Mouse (Mus musculus) ZHBTc4 (cell line): ENCODE results near the gene Ntrk3.
A peak's percentile ranks its signal among the peaks of the same experiment; 100 is the strongest.

Experiments used
- DNase-seq: peaks from one replicate; pipeline ENCODE4 v3.0.0-alpha.2; 2011; ENCODE audit warnings: low read depth, low spot score

The Ntrk3 gene

GRCm38 (mm10) chr7:78643667-78644066, 94.1 kb downstream of the Ntrk3 start:
- DNase-seq, result peak; percentile 50

- DNase-seq, result no peak
These were observed 114.1 kb downstream of the Ntrk3 start for GRCm38 (mm10) chr7:78623686-78624085.

- DNase-seq, result no peak
These were observed 116.7 kb downstream of the Ntrk3 start for GRCm38 (mm10) chr7:78621115-78621514.

DNA sequence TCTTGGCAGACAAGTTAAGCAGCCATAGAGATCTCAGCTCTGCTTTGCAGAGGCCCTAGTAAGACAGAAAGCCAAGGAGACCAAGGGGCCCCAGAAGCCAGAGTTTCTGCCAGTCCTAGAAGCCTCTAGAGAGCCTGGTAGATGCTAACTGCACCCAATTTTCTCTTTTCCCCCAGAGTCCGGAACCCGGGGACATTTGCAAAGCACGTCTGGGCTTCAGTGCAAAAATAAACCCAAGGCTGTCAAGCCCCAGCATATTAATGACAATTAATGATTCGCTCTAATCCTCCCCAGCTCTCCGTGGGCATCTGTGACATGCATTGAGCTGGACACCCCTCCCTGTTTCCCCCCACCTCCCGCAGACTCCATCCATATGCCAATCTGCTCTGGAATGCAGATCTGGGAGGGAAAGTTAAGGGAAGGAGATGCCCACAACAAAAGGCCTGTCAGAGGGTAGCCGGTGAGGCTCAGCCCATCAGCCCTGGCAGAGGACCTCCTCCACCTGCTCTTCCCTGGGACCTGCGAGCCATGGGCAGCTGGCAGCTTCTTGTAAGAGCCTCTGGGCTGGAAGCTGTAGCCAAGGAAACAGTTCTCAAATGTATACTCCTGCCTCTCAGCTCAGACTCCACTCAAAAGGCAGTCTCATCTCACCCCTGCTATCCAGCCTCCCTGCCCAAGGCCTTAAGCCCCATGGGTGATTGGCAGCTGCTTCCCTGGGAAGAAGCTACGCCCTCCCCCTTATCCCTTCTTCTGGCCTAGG, 117.8 kb downstream of the Ntrk3 start:
- no peak for DNase-seq

- no peak for DNase-seq
These were observed 132.2 kb downstream of the Ntrk3 start for GRCm38 (mm10) chr7:78605538-78606130.

DNA sequence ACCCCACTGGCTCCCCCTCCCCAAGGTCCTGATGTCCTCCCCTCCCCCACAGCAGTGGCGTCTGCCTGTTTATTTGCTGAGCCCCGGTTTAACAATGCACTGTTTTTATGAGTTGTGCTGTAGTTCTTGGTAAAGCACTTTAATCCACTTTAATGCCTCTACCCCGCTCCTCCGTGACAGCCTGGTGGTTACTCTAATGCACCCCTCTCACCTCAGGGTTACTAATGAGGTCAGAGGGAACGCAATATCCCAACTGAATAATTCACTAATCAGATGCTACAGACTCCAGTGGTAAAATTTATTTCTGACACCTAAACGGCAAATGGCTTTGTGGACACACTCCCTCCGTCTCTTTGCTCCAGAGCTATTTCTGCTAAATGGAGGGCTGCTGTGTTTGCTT, 133.9 kb downstream of the Ntrk3 start:
- no peak for DNase-seq

- DNase-seq, result no peak
These were observed 136.0 kb downstream of the Ntrk3 start for GRCm38 (mm10) chr7:78601851-78602250.

DNA sequence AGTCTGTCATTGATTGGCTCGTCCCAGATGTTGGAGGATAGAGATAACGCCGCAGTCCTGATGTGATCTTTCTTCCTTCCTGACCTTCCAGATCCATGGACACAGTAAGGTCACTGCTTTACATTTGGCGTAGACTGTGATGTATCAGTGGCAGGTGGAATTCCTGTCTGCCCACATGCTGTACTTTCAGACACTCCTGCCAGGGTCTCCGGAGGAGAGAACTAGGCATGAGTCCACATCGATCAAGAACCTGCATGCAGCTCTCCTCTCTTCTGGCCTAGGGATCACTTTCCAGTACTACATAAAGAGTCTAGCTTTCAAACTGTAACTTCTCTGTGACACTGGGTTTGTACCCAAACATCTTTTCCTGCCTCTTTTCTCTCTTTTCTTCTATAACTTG, 136.9 kb downstream of the Ntrk3 start:
- no peak for DNase-seq

- no peak for DNase-seq
These were observed 137.7 kb downstream of the Ntrk3 start for GRCm38 (mm10) chr7:78599941-78600677.

GRCm38 (mm10) chr7:78598147-78598546, 139.7 kb downstream of the Ntrk3 start:
- DNase-seq, result no peak

- DNase-seq, result peak; percentile 51
These were observed 140.3 kb downstream of the Ntrk3 start for GRCm38 (mm10) chr7:78597251-78598129.

DNA sequence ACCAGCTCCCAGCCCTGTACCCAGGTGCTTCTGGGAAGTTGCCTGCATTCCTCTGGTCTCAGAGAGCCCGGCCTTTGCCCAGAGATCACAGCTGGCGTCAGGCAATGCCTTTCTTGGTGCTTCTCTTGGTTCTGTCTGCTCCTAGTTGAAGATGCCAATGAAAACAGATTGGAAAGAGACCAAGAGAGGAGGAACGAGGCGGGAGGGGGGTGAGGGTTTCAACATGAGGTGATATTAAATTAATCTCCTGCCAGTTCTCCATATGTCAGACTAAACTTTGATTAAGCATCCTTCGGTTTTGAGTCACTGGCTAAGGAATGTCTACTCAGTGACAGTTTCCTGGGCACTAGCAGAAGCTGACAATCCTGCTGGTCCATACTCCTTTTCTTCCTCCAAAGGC, 141.3 kb downstream of the Ntrk3 start:
- no peak for DNase-seq

DNA sequence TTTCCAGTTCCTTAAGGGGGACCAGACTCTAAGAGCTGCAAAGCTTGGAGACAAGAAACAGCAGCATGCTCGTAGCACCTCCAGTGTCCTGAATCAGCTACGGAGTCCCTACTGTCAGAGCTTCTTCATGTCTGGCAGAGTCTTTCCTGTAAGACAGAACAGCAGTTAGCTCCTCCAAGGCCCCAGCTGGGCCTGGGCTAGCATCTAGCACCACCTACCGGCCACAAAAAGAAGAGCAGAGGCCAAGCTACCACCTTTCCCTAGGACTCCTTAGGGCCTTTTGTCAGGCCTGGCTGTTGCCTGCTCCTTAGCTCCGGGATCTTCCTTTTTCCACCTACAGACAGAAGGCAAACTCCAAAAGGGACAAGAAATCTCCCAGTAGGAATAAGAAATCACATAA, 141.9 kb downstream of the Ntrk3 start:
- DNase-seq, result peak; percentile 82

GRCm38 (mm10) chr7:78592948-78593347, 144.9 kb downstream of the Ntrk3 start:
- no peak for DNase-seq

GRCm38 (mm10) chr7:78592172-78592571, 145.6 kb downstream of the Ntrk3 start:
- DNase-seq, result no peak

DNA sequence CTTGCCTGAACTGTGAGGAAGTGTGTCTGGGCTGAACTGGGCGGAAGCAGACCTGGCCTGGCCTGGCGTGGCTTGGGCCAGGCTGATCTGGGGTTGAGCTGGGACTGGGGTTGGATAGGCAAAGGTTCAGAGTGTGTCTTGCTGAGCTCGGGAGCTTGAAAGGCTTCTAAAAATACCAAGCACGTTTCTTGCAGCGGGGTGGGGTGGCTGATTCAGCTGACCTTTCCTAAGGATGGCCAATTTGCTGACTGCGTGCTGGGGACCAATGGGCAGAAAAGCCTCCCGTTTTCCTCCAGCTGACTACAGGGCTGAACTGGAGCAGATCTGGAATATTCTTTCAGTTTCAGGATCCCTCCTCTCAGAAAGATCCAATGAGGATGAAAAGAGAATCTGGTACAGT, 148.0 kb downstream of the Ntrk3 start:
- no peak for DNase-seq

GRCm38 (mm10) chr7:78586800-78587199, 151.0 kb downstream of the Ntrk3 start:
- DNase-seq, result peak; percentile 44

GRCm38 (mm10) chr7:78585960-78586359, 151.9 kb downstream of the Ntrk3 start:
- peak; percentile 52 for DNase-seq

DNA sequence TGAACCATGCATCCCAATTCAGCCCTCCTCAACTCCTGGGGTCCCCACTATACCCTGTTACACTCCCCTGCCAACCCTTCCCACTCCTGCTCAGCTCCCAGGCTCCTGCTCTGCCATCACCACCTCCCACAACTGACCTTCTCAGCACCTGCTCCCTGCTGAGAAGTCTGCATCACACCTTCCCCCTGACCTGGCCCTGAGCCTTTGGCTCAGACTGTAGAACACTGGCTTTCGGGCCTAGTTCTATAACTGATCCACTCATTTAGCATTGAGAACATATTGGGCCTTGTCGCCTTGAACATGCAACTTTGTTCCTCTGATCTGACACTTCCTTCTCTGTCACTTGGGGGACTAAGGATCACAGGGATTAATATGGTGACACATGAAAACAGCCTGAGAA, 152.9 kb downstream of the Ntrk3 start:
- peak; percentile 21 for DNase-seq

GRCm38 (mm10) chr7:78584499-78584898, 153.3 kb downstream of the Ntrk3 start:
- DNase-seq, result no peak

DNA sequence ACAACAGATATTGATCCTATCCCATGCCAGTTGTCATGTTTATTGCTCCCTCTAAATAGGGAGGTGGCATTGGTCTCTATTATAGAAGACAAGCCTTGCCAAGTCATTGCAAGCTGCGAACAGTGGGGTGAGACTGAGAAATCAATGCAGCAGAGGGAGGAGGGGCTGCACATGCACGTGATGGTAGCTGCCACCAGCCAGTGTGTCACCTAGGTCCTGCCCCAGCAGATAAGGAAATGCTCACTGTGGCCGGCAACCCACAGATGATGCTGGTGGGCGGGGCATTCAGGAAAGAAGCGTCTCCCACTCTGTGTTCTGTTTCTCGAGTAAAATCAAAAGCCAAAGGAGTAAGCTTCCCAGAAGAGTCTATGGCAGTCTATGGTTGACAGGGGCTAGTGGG, 154.1 kb downstream of the Ntrk3 start:
- DNase-seq, result no peak

DNA sequence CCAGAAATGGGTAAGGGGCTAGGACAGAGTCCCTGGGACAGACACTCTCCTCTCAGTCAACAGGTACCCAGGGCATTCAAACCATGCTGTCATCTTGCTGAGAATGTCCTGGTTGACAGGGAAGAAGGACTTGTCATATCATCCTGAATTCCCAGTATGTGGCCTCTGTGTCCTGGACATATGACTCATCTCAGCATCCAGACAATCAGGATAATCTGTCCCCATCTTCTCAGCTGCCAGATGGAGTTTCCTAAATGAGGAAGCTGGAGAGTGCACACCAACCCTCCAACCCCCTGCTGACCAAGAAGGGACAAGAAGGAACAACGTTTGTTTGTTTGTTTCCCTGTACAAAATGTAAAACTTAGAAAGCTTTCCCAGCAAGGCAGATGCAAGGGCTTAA, 156.5 kb downstream of the Ntrk3 start:
- DNase-seq, result no peak
